Mouse (Mus musculus): ENCODE measurements around the gene Add1. TPM values are rescaled to one million over a fixed set of nuclear protein-coding genes. Genes with fewer than 3 reads are reported as not detected.

Gene Add1
- polyA plus RNA-seq, 1 experiment: 163 TPM

DNA sequence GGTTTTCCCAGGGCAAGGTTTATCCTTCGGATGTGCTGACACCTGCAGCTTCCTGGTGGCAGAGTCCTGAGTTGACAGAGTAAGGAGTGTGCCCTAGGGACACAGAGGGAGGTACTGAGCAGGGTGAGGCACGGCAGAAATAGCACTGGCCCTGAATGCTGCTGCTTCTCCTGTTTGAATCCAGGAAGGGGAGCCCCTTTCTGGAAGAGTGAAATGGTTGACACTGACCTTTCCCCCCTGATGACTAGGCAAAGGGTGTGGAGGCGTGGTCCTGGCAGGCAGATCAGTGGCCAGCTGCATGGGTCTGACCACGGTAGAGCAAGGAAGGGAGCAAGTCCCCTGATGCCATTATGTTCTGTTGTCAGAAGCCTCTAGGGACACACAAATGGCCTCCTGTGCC is 42.8 kb upstream of the Add1 start:
- Histone ChIP-seq H3K4me1 (ENCODE audit: control insufficient read depth, insufficient read depth, low read length) (peaks cover 35% of the 10 kb centered on the region), H3K4me3 (replicated peaks; ENCODE audit: control insufficient read depth, low read depth, low read length) (no peak overlapping the region)
- TF ChIP-seq POLR2A (IDR thresholded peaks at IDR 0.05; ENCODE audit: borderline replicate concordance, control insufficient read depth, low read depth, low read length) (no peak), CTCF (IDR thresholded peaks at IDR 0.05; ENCODE audit: control insufficient read depth, insufficient read depth, low read length) (no peak)

DNA sequence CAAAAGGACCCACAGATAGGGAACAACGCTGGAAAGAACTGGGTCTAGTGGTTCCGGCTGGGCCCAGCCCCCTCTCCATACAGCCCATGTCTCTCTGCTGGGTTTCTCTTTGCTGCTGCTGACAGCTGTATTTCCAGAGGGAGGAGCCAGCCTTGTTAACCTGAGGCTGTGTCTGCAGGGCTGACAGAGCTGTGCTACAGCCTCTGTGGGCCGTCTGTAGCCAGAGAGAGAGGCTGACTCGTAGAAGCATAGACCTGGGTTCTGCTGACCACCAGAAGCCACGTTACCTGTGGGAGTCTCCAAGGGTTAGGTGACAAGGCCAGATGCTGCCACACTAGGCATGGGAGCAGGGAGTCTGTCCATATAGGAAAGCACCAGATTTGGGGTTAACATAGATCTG is 40.4 kb upstream of the Add1 start:
- 79% methylated on average over 5 of the region's 5 CpGs for WGBS
- H3K4me1 ChIP-seq (ENCODE audit: control insufficient read depth, insufficient read depth, low read length): peaks cover 36% of the 10 kb centered on the region
- peak overlapping the region; percentile 90 for H3K27ac ChIP-seq (ENCODE audit: control insufficient read depth, insufficient read depth, low read depth, low read length, poor library complexity)
- TF ChIP-seq CTCF (IDR thresholded peaks at IDR 0.05; ENCODE audit: control insufficient read depth, insufficient read depth, low read length) (no peak), POLR2A (IDR thresholded peaks at IDR 0.05; ENCODE audit: borderline replicate concordance, control insufficient read depth, low read depth, low read length) (no peak)
- no peak overlapping the region for H3K4me3 ChIP-seq (replicated peaks; ENCODE audit: control insufficient read depth, low read depth, low read length)

More for the DNA sequence above, 42.8 kb upstream of the Add1 start:
- peak overlapping the region; percentile 2 for H3K27ac ChIP-seq (ENCODE audit: control insufficient read depth, insufficient read depth, low read depth, low read length, poor library complexity)
- 31% methylated on average over 4 of the region's 4 CpGs for WGBS

DNA sequence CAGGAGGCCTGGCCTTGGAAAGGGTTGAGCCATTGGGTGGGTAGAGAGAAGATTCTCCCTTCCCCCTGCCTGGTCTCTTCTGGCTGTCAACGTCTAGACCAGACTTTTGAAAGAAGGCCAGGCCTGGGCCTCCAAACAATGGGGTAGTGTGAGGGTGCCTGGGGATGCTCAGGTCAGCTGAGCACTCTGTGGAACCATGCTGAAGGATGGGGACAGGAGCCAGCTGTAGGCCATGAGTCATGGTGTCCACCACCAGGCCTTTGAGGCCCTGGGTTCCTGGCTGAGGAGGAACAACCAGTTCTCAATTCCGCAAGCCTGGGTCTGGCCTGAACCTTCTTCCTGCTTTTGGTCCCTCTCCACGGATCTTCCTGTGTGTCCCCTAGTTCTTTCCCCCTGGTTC is 39.6 kb upstream of the Add1 start:
- TF ChIP-seq CTCF (IDR thresholded peaks at IDR 0.05; ENCODE audit: control insufficient read depth, insufficient read depth, low read length) (no peak), POLR2A (IDR thresholded peaks at IDR 0.05; ENCODE audit: borderline replicate concordance, control insufficient read depth, low read depth, low read length) (no peak)
- WGBS: 34% methylated on average over 3 of the region's 3 CpGs
- H3K27ac ChIP-seq (ENCODE audit: control insufficient read depth, insufficient read depth, low read depth, low read length, poor library complexity): peak overlapping the region; percentile 90
- H3K4me1 ChIP-seq (ENCODE audit: control insufficient read depth, insufficient read depth, low read length): peaks cover 40% of the 10 kb centered on the region
- H3K4me3 ChIP-seq (replicated peaks; ENCODE audit: control insufficient read depth, low read depth, low read length): no peak overlapping the region

DNA sequence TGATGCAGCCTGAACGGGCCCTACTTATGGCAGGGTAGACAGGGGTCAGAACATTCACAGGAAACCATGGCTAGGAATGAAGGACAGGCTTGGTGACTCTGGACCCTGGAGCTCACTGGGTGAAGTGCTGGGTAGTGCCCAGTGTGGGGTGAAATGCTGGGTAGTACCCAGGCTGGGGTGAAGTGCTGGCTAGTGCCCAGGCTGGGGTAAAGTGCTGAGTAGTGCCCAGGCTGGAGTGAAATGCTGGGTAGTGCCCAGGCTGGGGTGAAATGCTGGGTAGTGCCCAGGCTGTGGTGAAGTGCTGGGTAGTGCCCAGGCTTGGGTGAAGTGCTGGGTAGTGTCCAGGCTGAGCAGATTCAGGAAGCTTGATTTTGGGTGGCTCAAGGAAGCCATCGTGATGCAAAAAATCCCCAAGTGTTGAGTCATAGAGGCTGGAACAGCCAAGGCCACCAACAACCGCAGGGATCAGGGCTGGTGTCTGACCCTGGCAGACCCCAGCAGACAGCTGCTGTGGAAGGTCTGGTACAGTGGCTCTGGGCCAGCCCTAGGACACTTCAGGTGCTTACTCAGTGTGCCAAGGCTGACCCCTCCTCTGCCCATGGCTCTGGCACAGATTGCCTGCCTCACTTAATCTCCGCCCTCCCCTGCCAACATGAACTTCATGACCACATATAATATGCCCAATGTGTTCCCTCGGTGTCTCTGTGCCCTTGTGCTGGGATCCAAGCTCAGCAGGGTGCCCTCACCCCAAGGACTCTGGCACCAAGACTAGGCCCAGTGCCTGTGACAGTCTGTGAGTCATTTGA is 38.5 kb upstream of the Add1 start:
- TF ChIP-seq CTCF (IDR thresholded peaks at IDR 0.05; ENCODE audit: control insufficient read depth, insufficient read depth, low read length) (no peak), POLR2A (IDR thresholded peaks at IDR 0.05; ENCODE audit: borderline replicate concordance, control insufficient read depth, low read depth, low read length) (0 out of 2 replicates have a peak, but pooled peaks have one; percentile 6)
- Histone ChIP-seq H3K4me1 (ENCODE audit: control insufficient read depth, insufficient read depth, low read length) (peaks cover 43% of the 10 kb centered on the region), H3K27ac (ENCODE audit: control insufficient read depth, insufficient read depth, low read depth, low read length, poor library complexity) (peak overlapping the region; percentile 80), H3K4me3 (replicated peaks; ENCODE audit: control insufficient read depth, low read depth, low read length) (no peak overlapping the region)
- 53% methylated on average over 5 of the region's 5 CpGs for WGBS

DNA sequence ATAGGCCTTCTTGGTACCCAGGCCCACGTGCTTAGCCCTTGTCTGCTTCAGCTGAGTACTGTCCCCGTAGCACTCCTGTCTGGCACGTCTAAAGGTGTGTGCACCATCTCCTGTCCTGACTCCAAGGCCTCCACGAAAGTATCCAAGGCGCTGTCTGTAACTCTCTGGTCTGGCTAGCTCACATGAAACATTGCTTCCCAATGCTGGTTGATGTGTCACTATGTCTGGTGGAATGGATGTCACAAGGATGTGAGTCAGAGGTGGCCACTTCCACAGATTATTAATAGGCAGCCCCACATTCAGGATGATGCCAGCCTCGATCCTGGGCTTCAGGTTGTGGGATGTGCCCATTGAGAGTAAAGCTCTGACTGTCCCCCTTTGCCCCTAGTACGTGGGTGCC is 37.6 kb upstream of the Add1 start:
- TF ChIP-seq CTCF (IDR thresholded peaks at IDR 0.05; ENCODE audit: control insufficient read depth, insufficient read depth, low read length) (no peak), POLR2A (IDR thresholded peaks at IDR 0.05; ENCODE audit: borderline replicate concordance, control insufficient read depth, low read depth, low read length) (no peak)
- no peak overlapping the region for H3K4me3 ChIP-seq (replicated peaks; ENCODE audit: control insufficient read depth, low read depth, low read length)

DNA sequence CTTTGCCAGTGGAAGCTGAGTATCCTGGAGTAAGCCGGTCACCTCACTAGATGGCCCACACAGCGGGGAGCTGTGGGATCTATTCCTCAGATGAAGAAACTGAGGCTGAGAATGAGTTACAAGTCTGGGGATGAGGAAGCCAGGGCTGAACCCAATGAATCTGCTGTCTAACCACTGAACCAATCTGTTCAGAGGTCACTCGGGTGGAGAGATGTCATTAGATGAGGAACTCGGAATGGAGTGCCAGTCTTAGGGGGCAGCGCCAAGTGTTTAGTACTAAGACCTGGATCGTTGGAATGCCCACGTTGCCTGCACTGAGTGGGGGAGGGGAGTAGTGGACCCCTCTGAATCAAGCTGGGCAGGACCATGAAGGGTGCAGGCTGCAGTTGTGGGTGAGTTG is 35.4 kb upstream of the Add1 start:
- TF ChIP-seq POLR2A (IDR thresholded peaks at IDR 0.05; ENCODE audit: borderline replicate concordance, control insufficient read depth, low read depth, low read length) (no peak), CTCF (IDR thresholded peaks at IDR 0.05; ENCODE audit: control insufficient read depth, insufficient read depth, low read length) (no peak)
- Histone ChIP-seq H3K4me1 (ENCODE audit: control insufficient read depth, insufficient read depth, low read length) (peaks cover 33% of the 10 kb centered on the region), H3K27ac (ENCODE audit: control insufficient read depth, insufficient read depth, low read depth, low read length, poor library complexity) (peak overlapping the region; percentile 78), H3K4me3 (replicated peaks; ENCODE audit: control insufficient read depth, low read depth, low read length) (no peak overlapping the region)
- 27% methylated on average over 7 of the region's 7 CpGs for WGBS

More for the DNA sequence above, 37.6 kb upstream of the Add1 start:
- H3K4me1 ChIP-seq (ENCODE audit: control insufficient read depth, insufficient read depth, low read length): peaks cover 39% of the 10 kb centered on the region
- H3K27ac ChIP-seq (ENCODE audit: control insufficient read depth, insufficient read depth, low read depth, low read length, poor library complexity): no peak overlapping the region
- 75% methylated on average over 7 of the region's 7 CpGs for WGBS

DNA sequence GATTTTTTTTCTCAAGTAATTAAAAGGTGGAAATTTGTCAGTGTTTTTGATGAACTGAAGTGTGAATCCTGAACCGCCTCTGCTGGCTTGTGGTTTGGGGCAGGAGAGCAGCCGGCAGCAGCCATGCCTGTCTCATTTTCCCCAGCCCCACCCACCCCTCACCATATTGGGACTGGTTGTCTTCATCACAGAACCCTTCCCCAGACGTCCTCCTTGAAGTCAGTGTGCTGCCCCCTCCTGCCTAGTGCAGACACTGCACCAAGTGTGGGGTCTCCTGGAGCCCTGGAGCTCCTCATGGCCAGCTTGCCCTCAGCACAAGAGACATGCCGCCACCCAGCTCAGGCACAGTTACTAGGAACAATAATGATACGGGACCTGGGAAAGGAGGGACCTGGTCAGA is 34.9 kb upstream of the Add1 start:
- H3K27ac ChIP-seq (ENCODE audit: control insufficient read depth, insufficient read depth, low read depth, low read length, poor library complexity): peak overlapping the region; percentile 78
- H3K4me3 ChIP-seq (replicated peaks; ENCODE audit: control insufficient read depth, low read depth, low read length): no peak overlapping the region
- peaks cover 29% of the 10 kb centered on the region for H3K4me1 ChIP-seq (ENCODE audit: control insufficient read depth, insufficient read depth, low read length)
- TF ChIP-seq POLR2A (IDR thresholded peaks at IDR 0.05; ENCODE audit: borderline replicate concordance, control insufficient read depth, low read depth, low read length) (no peak), CTCF (IDR thresholded peaks at IDR 0.05; ENCODE audit: control insufficient read depth, insufficient read depth, low read length) (peak; percentile 60; the same call in 1 of the 2 replicates)
- 31% methylated on average over 5 of the region's 5 CpGs for WGBS

DNA sequence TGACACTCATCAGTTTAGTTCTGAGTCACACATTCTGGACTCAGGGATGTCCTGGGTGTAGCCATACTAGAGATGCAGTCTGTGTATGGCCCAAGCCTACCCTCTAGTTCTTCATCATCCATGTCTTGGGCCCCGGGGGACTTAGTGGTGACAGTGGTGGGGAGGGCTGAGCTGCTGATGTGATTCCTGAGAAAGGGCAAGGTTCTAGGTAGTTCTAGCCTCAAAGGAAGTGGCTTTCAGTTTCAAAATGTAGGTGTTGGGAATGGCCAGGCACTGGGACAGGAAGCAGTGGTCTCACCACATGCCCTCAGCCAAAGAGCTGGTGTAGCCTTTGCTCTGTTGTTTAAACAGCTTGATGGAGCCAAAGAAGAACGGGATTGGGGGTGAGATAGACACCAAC is 34.3 kb upstream of the Add1 start:
- H3K4me1 ChIP-seq (ENCODE audit: control insufficient read depth, insufficient read depth, low read length): peaks cover 29% of the 10 kb centered on the region
- TF ChIP-seq CTCF (IDR thresholded peaks at IDR 0.05; ENCODE audit: control insufficient read depth, insufficient read depth, low read length): no peak
- TF ChIP-seq POLR2A (IDR thresholded peaks at IDR 0.05; ENCODE audit: borderline replicate concordance, control insufficient read depth, low read depth, low read length): no peak
- 39% methylated on average over 2 of the region's 2 CpGs for WGBS
- peak overlapping the region; percentile 20; the same call in 1 of the 2 replicates for H3K27ac ChIP-seq (ENCODE audit: control insufficient read depth, insufficient read depth, low read depth, low read length, poor library complexity)
- no peak overlapping the region for H3K4me3 ChIP-seq (replicated peaks; ENCODE audit: control insufficient read depth, low read depth, low read length)
